Mouse (Mus musculus) midbrain, embryonic 14.5 days (tissue): ENCODE data around the gene Mdk. TPM values are rescaled to one million over a fixed set of nuclear protein-coding genes. Genes with fewer than 3 reads are reported as not detected.
A peak's percentile ranks its signal among the peaks of the same experiment; 100 is the strongest.

Experiments used
- ATAC-seq: fragments of 200-750 bp; cut with Nextera tagmentation; 2 replicates; pipeline ENCODE4 v1.8.0; 2017; ENCODE audit warnings: moderate number of reproducible peaks, moderate library complexity; ENCODE audit not compliant: low FRiP score, low TSS enrichment
- DNase-seq: peaks from one replicate; pipeline ENCODE4 v3.0.0-alpha.2; 2015
- H3K27ac ChIP-seq: fragments of 300-500 bp; sonication (generic); replicated peaks from 2 replicates; pipeline ENCODE4 v1.5.1; 2014; ENCODE audit warnings: mild to moderate bottlenecking, low read depth, low read length, moderate library complexity
- H3K27me3 ChIP-seq: fragments of 300-500 bp; sonication (generic); 2 replicates; pipeline ENCODE4 v1.6.1; 2014; ENCODE audit warnings: low read length, control low read depth, mixed read lengths; ENCODE audit not compliant: control insufficient read depth, insufficient read depth
- H3K36me3 ChIP-seq: fragments of 300-500 bp; sonication (generic); 2 replicates; pipeline ENCODE4 v1.6.1; 2014; ENCODE audit warnings: low read length, control low read depth; ENCODE audit not compliant: control insufficient read depth, insufficient read depth
- H3K4me1 ChIP-seq: fragments of 300-500 bp; sonication (generic); 2 replicates; pipeline ENCODE4 v1.6.1; 2014; ENCODE audit warnings: mild to moderate bottlenecking, antibody characterized with exemption, low read length, control low read depth; ENCODE audit not compliant: control insufficient read depth, insufficient read depth
- H3K4me2 ChIP-seq: fragments of 300-500 bp; sonication (generic); 2 replicates; pipeline ENCODE4 v1.6.1; 2014; ENCODE audit warnings: mild to moderate bottlenecking, low read length, moderate library complexity
- H3K4me3 ChIP-seq: fragments of 300-500 bp; sonication (generic); replicated peaks from 2 replicates; pipeline ENCODE4 v1.5.1; 2014; ENCODE audit warnings: low read depth, low read length
- H3K9ac ChIP-seq: fragments of 300-500 bp; sonication (generic); replicated peaks from 2 replicates; pipeline ENCODE4 v1.6.1; 2014; ENCODE audit warnings: mild to moderate bottlenecking, low read length, moderate library complexity
- H3K9me3 ChIP-seq: fragments of 300-500 bp; sonication (generic); 2 replicates; pipeline ENCODE4 v1.6.1; 2016; ENCODE audit warnings: low read length, control low read depth, mixed read lengths; ENCODE audit not compliant: control insufficient read depth
- WGBS: fragments of 180-500 bp; shearing (Covaris S2); extraction: QIAGEN DNeasy Blood & Tissue Kit; methylation state at CpG from one replicate; pipeline ENCODE4 v1.1.7; 2014; 5-methylcytosine and 5-hydroxymethylcytosine counted together
- polyA plus RNA-seq: library from polyadenylated mRNA; unstranded; fragments of >200 nt; fragmentation: Nextera tagmentation; extraction: Ambion mirVana; gene quantifications from 2 replicates; pipeline ENCODE4 v1.2.1, GENCODE M21; 2014

Mdk gene
- polyA plus RNA-seq, 1 experiment from 2014 or later, result 196 TPM

DNA sequence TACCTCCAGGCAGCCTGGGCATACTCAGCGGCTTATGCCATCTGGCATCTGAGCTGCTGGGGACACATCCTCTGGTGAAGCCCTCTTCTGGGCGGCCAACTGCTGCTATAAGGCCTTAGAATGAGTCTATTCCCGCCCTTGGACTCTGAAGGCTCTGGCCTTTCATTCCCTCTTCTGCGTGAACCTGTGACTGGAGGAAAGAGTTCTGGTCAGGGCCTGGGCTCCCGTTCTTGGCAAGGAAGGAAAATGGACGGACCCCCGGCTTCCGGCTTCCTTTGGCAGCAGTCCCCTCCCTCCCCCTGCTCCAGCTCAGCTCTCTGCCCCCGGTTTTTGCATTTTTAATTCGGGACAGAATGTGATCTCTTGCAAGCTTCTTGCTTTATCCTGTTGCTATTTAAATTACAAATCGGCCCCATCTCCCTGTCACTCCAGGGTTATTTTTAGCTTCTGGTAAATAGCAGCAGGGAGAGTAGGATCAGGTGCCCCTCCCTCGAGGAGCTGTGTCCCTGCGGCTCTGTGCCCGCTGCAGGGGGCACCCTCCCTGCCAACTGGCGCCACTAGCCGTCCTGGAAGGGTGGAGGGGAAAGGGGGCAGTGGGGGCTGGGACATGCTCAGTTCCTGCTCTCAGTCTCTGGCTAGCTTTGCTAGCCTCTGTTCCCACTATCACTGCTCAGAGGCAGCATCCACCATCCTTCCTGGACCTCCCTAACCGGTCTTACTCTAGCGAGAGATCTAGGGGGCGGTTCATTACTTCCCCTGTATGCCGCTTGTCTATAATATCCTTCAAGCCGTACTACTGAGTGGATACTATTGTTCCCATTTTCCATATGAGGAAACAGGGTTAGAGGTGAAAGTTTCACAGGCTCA is 39.4 kb upstream of the Mdk start:
- Histone ChIP-seq H3K4me2 (peak overlapping the region; percentile 41), H3K9ac (peak overlapping the region; percentile 26), H3K4me1 (peaks cover 25% of the 10 kb centered on the region), H3K27me3 (peaks cover 29% of the 10 kb centered on the region), H3K9me3 (no peaks in the 10 kb centered on the region), H3K4me3 (no peak overlapping the region), H3K36me3 (no peaks in the 10 kb centered on the region), H3K27ac (peak overlapping the region; percentile 49; the same call in 1 of the 2 replicates)
- peak; percentile 49; the same call in 1 of the 2 replicates for ATAC-seq
- WGBS, result 13% methylated on average over 21 of the region's 21 CpGs
- DNase-seq, result peak; percentile 61

DNA sequence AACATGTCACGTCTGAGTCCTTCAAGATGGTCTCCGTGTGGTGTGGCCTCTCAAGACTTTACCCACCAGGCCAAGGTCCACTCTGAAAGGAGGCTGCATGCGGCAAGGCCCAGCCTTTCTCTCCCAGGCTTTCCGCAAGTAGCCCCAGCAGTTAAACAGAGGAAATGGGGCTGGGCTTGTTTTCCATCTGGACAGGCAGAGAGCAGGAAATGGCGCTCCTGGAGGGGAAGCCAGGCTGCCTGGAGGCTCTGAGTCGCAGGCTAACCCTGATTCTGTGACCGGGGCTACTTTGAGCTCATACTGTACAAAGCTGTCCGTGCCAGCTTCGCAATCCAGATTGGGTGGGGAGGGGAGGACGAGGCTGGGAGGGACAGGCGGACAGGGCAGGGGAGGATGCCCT is 35.9 kb upstream of the Mdk start:
- ATAC-seq (no peak), DNase-seq (no peak)
- H3K36me3 ChIP-seq, result no peaks in the 10 kb centered on the region
- H3K4me2 ChIP-seq, result no peak overlapping the region
- no peak overlapping the region for H3K4me3 ChIP-seq
- no peak overlapping the region for H3K27ac ChIP-seq
- H3K9me3 ChIP-seq, result no peaks in the 10 kb centered on the region
- WGBS, result 73% methylated on average over 11 of the region's 11 CpGs
- no peak overlapping the region for H3K9ac ChIP-seq
- no peaks in the 10 kb centered on the region for H3K27me3 ChIP-seq
- peaks cover 17% of the 10 kb centered on the region for H3K4me1 ChIP-seq

DNA sequence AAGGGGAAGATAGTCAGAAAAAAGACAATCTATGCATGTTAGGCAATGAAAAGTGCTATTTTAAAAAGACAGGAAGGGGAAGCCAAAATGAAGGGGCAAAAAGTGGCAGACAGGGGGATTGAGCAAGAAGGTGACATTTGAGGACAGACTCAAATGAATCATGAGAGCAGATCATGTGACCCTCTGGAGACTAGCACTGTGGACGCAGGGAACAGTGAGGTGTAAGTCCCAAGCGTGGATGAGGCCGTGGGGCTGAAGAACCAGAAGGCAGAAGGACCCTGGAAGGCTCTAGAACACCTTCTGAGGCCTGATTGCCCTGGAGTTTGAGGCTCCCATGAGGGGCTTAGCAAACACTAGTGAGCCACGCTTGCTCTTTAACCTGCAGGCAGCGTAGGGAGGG is 34.3 kb upstream of the Mdk start:
- no peak for DNase-seq
- no peak overlapping the region for H3K27ac ChIP-seq
- no peak overlapping the region for H3K4me3 ChIP-seq
- no peaks in the 10 kb centered on the region for H3K9me3 ChIP-seq
- no peak for ATAC-seq
- no peaks in the 10 kb centered on the region for H3K36me3 ChIP-seq
- H3K4me2 ChIP-seq, result no peak overlapping the region
- H3K9ac ChIP-seq, result no peak overlapping the region
- WGBS, result 86% methylated on average over 5 of the region's 5 CpGs
- H3K4me1 ChIP-seq, result peaks cover 18% of the 10 kb centered on the region
- no peaks in the 10 kb centered on the region for H3K27me3 ChIP-seq

DNA sequence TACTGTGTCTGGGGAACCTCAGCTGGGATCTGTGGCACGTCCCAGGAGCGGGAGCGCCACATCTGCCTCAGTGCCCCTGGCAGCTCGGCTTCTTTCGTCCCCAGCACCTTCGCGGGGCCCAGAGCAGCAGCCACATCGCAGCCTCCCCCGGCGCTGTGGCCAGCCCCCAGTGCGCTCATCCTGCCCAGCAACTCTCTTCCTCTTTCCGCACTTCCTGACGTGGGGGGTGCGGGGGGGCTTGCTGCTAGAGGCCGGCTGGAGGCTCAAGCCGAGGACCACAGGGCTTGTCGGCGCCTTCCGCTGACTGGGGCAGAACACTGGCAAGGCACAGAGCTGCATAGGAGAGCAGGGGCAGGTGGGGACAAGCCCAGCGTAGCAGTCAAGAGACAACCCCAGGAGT is 33.3 kb upstream of the Mdk start:
- Histone ChIP-seq H3K36me3 (no peaks in the 10 kb centered on the region), H3K4me1 (peaks cover 13% of the 10 kb centered on the region), H3K9me3 (no peaks in the 10 kb centered on the region), H3K27ac (no peak overlapping the region), H3K4me2 (peak overlapping the region; percentile 2; the same call in 1 of the 2 replicates), H3K4me3 (no peak overlapping the region), H3K27me3 (no peaks in the 10 kb centered on the region), H3K9ac (no peak overlapping the region)
- 23% methylated on average over 20 of the region's 20 CpGs for WGBS
- no peak for ATAC-seq
- no peak for DNase-seq

DNA sequence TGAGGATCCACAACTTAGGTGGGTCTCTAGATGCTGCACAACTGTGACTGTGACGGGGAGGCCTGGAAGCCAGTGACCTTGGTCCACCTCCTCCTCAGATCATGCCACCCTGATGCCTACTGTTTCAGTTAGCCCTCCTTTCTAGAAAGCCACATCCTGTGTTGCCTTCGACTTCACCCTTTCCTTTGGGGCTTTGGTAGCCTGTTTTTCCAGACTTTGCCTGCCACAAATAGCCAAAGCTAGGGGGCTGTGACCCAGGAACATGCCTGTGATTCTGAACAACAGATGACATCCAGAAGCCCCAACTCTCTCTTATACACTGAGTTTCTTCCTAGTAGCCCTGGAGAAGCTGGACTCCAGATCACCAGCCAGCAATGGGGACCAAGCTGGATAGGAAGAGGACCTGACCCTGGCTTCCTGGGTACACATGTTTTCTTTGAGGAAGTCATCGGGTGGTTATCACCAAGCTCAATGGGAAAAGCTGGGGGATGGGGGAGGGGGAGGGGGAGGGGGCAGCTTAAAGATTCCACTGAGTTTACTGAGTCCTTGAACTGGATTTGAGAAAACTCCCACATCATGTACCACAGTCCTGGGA is 32.6 kb upstream of the Mdk start:
- H3K9ac ChIP-seq, result no peak overlapping the region
- WGBS, result 79% methylated on average over 3 of the region's 3 CpGs
- H3K9me3 ChIP-seq, result no peaks in the 10 kb centered on the region
- no peaks in the 10 kb centered on the region for H3K36me3 ChIP-seq
- ATAC-seq, result no peak
- peaks cover 17% of the 10 kb centered on the region for H3K4me1 ChIP-seq
- H3K4me3 ChIP-seq, result no peak overlapping the region
- H3K4me2 ChIP-seq, result no peak overlapping the region
- no peak for DNase-seq
- H3K27me3 ChIP-seq, result no peaks in the 10 kb centered on the region
- no peak overlapping the region for H3K27ac ChIP-seq

DNA sequence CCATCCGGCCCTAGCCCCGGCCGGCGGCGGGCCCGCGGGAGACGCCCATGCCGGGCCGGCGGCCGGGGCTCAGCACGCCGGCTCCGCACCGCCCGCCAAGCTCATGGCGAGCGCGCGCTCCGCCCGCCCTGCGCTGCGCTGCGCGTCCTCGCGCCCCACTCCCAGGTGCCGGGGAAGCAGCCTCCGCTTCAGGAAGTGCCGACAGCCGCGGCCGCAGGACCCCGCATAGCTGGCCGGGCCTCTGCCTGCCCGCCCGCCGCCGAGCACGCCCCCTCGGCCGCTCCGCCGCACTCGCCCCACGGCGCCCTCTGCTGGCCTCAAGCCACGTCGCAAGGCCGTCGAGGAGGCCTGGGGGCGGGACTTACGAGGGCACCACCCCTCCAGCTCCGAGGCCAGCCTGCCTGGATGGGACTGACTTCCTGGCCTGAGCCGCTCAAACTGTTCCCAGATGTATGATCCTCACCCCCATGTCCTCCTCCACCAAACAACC is 31.4 kb upstream of the Mdk start:
- Histone ChIP-seq H3K9me3 (no peaks in the 10 kb centered on the region), H3K4me1 (peaks cover 17% of the 10 kb centered on the region), H3K36me3 (no peaks in the 10 kb centered on the region), H3K27ac (peak overlapping the region; percentile 77), H3K4me2 (peak overlapping the region; percentile 90), H3K9ac (peak overlapping the region; percentile 82), H3K4me3 (peak overlapping the region; percentile 78), H3K27me3 (no peaks in the 10 kb centered on the region)
- peak; percentile 95 for ATAC-seq
- DNase-seq, result peak; percentile 95
- WGBS, result 1% methylated on average over 56 of the region's 57 CpGs

DNA sequence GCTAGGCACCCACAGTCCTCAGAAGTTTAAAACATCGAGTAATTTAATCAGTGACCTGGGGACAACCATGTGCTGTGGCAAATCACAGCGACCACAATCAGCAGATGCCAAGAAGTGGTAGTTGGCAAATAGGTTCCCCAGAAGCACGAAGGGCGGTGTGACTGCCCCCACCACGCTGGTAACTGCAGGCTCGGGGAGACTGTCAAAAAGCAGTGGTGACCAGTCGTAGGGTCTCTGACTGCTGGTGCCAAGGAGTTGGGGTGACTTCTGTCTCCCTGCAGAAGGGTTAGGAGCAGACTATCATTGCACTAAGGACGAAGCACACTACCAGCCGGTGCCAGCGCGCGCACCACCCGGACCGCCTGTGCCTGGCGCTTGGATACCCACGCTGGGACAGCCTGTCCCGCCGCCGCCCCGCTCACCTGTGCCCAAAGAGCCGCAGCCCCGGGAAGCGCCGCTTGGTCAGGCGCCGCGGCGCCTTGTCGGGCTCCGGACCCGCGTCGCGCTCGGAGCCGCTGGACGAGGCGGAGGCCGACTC is 30.8 kb upstream of the Mdk start:
- WGBS, result under 1% methylated on average over 36 of the region's 39 CpGs
- DNase-seq, result no peak

DNA sequence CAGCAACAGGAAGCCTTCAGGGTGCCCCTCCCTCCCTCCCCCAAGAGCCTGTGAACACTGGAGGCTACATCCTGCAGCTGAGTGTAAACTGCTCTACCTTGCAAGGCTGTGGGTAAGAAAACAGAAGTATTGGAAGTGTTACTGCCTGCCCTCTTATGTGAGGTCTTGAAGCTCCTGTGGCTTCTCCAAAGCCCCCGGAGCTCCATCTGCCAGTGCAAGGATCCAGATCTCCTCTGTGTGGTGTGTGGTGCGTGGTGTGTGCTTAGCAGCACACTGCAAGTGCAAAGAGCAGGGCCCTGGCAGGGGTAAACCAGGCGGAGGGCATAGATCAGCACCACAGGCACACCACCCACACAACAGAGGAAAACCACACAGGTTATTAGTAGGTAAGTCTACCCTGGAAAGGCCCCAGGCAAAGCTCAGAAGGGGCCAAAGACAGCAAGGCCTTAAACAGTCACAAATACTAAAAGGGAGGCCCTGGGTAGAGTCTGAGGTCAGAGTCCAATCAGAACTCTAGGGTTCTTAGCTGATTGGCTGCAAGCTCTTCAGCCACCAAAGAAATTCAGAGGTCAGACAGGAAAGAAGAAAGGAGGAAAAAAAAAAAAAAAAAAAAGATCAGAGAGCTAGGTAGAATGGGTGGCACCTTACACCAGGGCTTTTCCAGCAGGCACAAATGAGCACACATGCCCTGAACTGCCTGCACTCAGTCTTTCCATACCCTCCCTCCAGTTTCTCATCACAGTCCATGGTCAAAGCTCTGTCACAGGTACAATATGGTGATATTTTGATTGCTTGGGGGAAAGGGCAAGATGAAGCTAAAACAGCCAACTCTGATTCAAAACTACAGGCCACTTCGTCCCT is 30.0 kb upstream of the Mdk start:
- Histone ChIP-seq H3K27ac (no peak overlapping the region), H3K27me3 (no peaks in the 10 kb centered on the region), H3K4me1 (peaks cover 19% of the 10 kb centered on the region), H3K4me2 (peak overlapping the region; percentile 90), H3K4me3 (peak overlapping the region; percentile 78), H3K36me3 (no peaks in the 10 kb centered on the region), H3K9ac (peak overlapping the region; percentile 82), H3K9me3 (no peaks in the 10 kb centered on the region)
- ATAC-seq (no peak), DNase-seq (no peak)
- 63% methylated on average over 4 of the region's 4 CpGs for WGBS

More for the DNA sequence above, 30.8 kb upstream of the Mdk start:
- Histone ChIP-seq H3K4me3 (peak overlapping the region; percentile 78), H3K36me3 (no peaks in the 10 kb centered on the region), H3K27ac (peak overlapping the region; percentile 77), H3K4me2 (peak overlapping the region; percentile 90), H3K27me3 (no peaks in the 10 kb centered on the region), H3K9me3 (no peaks in the 10 kb centered on the region), H3K9ac (peak overlapping the region; percentile 82), H3K4me1 (peaks cover 17% of the 10 kb centered on the region)
- no peak; the same call in none of the 2 replicates for ATAC-seq
